Mouse (Mus musculus) heart, adult 11 months (tissue): ENCODE data around the gene Cad.

Experiments used
- DNase-seq: peaks from one replicate; pipeline ENCODE4 v3.0.0; 2022

The Cad gene

DNA sequence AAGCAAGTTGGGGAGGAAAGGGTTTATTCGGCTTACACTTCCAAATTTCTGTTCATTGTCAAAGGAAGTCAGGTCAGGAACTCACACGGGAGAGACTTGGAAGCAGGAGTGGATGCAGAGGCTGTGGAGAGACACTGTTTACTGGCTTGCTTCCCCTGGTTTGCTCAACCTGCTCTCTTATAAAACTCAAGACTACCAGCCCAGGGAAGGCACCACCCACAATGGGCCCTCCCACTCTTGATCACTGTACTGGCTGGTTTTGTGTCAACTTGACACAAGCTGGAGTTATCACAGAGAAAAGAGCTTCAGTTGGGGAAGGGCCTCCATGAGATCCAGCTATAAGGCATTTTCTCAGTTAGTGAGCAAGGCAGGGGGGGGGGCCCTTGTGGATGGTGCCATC is 16.5 kb downstream of the Cad start:
- peak; percentile 82 for DNase-seq

- peak; percentile 91 for DNase-seq
Observed at GRCm38 (mm10) chr5:31071821-31072220, 17.2 kb downstream of the Cad start.

DNA sequence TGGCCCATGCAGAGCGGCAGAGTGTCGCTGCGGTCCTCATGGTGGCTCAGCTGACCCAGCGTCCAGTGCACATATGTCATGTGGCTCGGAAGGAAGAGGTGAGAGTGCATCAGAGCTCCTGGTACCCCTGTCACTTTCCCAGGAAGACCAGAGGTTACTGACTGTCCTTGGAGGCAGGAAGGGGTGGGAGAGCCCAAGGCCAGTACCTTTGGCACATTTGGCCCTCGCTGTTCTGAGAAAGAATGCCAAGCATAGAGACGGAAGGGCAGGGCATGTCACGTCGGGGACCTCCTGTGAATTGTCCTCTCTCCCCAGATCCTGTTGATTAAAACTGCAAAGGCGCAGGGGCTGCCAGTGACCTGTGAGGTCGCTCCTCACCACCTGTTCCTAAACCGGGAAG is 18.6 kb downstream of the Cad start:
- peak; percentile 91 for DNase-seq

- DNase-seq = peak; percentile 75
Observed at GRCm38 (mm10) chr5:31076346-31076745, 21.8 kb downstream of the Cad start.

- peak; percentile 91 for DNase-seq
Observed at GRCm38 (mm10) chr5:31080059-31080794, 25.6 kb downstream of the Cad start.

DNA sequence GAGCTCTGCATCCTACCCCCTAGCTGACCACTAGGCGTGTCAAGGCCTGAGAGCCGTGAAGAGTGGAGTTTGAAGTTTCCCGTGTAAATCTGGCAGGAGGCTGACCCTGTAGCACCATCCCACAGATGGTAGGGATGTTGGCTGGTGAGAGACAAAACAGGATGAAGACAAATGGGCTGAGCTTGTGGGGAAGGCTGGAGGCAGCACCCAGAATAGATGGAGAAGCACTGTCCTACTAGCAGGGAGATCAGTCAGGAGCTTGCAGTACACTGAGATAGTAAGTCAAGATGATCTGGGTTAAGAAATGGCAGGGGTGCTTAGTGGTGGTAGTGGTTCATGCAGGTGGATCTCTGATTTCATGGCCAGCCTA is 26.2 kb downstream of the Cad start:
- peak; percentile 82 for DNase-seq

- DNase-seq = peak; percentile 87
Observed at GRCm38 (mm10) chr5:31081386-31081785, 26.8 kb downstream of the Cad start.

GRCm38 (mm10) chr5:31082355-31082754 is 27.8 kb downstream of the Cad start:
- peak; percentile 95 for DNase-seq

DNA sequence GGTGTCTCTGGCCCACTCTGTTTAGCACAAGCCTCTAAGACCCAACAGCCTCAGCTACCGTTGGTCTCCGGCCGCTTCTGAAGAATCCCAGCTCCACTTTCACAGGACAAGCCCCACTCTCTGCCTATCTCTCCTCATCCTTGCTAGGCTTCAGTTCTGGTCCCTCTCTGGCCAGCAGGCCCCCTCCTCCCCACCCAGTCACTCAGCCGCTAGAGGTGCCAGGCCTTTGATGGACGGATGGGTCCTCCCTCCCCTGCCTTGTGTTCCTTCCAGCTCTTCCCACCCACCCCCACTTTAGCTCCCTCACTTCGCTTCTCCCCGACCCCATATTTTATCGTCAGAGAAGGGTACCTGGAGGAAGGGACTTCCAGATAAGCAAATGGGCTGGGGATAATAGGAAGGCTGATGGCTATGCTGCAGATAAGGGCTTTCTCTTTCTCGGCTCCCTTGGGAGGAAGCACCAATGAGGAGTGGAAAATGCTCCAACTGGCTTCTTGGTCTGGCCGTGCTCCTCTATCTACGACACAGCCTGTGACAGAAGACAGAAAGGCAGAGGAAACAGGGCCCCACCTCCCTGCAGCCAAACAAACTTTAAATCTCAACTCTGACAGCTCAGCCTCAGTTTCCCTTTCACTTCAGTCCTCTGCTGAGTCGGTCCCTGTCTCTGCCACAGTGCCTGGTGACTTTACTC is 28.5 kb downstream of the Cad start:
- DNase-seq = peak; percentile 97

DNA sequence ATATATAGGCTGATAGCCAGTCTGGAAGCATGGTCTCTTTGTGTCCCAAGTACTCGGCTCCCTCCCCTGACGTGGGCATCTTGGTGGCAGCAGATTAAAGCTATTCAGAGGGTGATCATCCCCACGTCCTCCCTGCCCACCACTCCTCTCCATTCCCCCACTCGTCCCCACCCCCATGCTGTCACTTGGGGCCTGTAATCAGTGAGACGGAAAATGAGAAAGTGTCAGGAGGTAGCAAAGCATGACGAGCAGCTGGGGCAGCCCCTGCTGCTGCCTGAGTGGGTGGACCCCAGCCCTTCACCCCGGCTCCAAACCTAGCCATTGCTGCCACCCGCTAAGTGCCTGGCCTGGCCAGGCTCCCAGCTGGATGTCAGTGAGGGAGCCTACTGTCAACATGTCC is 29.4 kb downstream of the Cad start:
- DNase-seq = peak; percentile 92

DNA sequence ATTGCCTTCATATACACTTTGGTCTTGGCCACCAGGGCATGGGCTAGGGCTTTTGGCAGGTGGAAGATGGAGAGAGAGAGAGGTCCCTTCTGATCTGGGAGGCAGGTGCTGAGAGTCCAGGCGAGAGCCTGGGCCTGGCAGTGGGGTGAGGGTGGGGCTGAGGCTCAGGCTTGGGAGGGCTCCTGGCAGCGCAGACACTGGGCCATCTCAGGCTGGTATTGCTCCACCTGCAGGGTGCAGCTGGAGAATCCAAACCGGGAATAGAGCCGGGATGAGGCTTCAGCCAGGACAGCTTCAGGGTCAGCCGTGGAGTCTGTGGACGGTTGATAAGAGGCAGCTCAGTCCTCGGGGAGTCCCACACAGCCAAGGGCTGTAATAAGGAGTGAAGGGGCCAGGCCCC is 32.0 kb downstream of the Cad start:
- peak; percentile 90 for DNase-seq

DNA sequence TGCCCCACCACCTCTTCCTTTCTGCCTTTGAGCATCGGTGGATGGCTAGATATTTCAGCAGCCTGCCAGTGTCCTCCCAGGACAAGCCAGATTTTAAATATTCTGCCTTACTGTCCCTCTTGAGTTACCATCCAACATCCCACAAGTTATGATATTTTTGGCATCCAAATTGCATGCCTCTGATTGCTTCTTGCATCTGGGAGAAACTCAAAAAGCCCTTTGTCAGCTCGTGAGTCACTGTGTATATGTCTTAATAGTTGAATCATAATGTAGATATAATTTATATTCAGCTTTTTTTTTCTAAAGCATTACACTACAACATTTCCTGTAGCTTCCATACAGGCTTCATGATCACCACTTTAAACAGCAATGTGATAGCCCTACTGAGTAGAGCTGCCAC is 32.6 kb downstream of the Cad start:
- peak; percentile 70 for DNase-seq

DNA sequence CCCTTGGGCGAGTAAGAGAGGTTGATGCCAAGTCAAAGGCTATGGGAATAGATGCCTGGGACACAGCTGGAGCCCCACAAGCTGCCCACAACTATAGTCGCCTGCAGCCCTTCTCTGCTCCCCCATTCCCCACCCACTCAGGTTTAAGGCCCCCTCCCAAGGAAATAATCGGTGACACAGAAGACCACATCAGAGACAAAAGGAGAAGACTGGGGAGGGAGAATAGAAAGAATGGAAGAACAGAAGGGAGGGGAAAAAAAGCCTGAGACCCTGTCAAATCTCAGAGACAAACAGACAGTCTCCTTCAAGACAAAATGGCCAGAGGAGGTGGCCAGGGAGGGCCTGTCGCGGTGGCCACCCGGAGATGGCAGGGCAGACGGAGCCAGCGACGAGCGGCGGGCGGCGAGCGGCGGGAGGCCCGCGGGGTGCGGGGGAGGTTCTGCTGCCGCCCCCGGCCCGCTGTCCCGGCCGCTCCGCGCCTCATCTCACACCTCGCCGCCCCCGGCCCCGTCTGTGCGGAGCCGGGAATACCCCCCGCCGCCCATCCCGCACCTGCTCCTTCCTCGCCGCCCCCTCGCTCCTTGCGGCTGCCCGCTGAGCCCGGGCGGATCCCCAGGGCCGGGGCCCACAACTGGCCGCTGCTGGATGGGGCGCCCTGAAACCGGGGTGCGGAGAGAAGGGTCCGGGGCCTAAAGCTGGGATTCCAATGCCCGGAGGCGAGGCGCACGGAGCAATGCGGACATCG is 37.8 kb downstream of the Cad start:
- DNase-seq = peak; percentile 80

GRCm38 (mm10) chr5:31093151-31094041 is 38.8 kb downstream of the Cad start:
- peak; percentile 94 for DNase-seq

DNA sequence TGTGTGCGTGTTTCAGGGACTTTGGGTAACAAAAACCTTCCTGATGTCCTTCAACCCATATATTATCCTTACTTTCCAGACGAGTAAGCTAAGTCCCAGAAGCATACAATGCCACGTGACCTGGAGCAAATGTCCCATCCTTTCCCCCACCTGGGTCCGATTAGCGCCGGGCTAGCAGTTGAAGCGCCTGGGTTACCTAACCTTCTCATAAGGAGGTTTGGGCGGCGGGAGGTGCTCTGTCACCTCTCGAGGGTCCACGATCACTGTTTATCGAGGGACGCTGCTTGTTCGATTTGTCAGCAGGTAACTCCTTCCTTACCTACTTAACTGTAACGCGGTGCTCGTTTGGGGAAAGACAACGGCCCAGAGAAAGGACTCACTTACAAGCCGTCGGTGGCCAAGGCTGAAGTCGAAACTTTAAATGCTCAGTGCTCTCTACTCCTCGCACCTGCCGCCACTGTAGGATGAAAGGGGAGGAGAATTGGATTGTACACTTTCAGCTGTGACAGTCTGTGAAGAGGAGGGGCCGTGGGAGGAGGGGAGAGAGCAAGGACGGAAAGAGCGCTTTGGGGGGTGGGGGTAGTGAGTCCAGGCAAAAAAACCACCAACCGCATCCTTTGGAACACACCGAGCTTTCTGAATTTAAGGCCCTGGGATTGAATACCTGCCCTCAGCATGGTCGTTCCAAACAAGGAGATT is 39.7 kb downstream of the Cad start:
- DNase-seq = peak; percentile 88

DNA sequence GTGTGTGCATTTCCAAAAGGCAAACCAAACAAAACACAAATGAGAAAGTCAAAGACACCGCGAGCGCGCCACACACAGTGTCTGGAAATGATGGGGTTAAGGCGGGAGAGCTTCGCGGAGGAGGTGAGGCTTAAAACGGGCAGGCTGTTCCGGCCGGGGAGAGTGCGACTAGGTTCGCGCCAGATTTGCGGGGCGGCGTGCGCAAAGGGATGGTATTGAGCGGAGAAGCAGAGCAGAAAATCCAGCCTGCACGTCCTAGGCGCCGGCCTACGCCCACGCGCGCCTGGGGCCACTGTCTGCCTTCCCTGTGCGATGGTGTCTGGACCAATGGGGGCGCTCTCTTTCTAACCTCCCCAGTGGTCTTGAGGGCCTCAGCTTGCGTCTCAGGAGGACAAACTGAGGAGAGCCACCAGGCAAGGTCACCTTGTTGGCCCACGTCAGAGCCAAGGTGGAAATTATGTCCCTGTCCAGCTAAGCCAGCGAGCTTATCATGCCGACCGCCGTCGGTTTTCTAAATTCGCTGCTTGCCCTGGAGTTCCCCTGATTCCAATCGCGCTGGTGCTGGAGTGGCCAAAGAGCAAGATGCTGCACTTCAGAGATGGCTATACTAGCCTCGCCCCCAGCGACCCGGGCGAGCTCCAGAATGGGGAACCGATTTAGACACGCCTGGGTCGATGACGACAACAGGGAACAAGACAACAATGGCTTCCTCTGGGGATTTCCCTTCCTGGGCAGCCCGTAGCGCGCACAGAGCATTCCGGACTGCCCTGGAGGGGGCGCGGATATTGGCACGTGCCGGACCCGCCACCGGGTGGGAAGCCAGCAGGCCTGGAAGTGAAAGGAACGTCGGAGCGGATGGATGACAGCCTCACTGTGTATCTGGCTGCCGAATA is 40.5 kb downstream of the Cad start:
- peak; percentile 98 for DNase-seq

DNA sequence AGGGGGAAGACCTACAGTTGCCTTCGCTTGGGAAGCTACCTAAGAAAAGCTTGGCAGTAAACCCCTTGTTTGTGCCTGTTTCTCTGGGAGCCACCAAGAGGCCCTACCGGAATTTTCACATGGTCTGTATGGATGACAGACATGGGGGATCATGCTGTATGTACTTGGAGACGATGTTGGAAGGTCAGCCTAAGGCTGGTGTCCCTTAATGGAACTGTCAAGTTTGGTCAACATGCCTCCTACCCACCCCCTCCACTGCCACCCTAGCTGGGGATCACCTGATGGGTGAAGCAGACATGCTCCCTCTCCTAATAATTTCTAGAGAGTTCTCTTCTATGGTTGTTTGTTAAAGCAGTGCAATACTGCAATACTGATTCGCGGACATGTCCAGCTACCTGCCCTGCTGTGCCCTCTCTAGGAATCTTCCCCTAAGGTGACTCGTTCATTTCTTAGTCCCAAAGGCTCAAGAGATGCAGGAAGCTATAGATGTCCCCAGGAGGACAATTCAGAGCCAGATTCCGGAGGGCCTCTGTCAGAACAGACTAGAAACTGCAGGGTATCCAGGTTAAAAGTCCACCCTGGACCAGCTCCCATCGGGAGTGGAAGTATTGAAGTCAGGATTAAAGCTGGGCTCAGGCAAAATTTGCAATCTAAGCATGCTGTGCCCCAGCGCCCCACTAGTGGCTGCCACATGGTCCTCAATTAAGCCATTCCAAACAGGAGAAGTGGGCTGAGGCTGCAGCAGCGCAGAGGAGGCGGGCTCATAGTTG is 41.3 kb downstream of the Cad start:
- peak; percentile 84 for DNase-seq

GRCm38 (mm10) chr5:31105814-31106335 is 51.3 kb downstream of the Cad start, which contains the start of gene Dnajc5g:
Dnajc5g (plus strand) TSS chr5:31106285.
- DNase-seq = peak; percentile 72

- peak; percentile 87 for DNase-seq
Observed at GRCm38 (mm10) chr5:31108000-31108490, 53.5 kb downstream of the Cad start, which contains the start of gene Slc30a3. Slc30a3 (minus strand) TSS chr5:31108237.

GRCm38 (mm10) chr5:31110781-31111180 is 56.2 kb downstream of the Cad start:
- no peak for DNase-seq
